Mouse (Mus musculus) G1E (cell line): ENCODE results near the gene Wdr41.

Experiments
- CTCF ChIP-seq: IDR thresholded peaks from 2 replicates; pipeline ENCODE4 v1.5.1; 2012; ENCODE audit warnings: low read depth, low read length, inconsistent platforms, mixed read lengths
- GATA1 ChIP-seq: IDR thresholded peaks from 2 replicates; pipeline ENCODE4 v1.6.1; 2012; ENCODE audit warnings: borderline replicate concordance, low read length, inconsistent platforms, mixed read lengths
- GATA2 ChIP-seq: IDR thresholded peaks from 2 replicates; pipeline ENCODE4 v1.6.1; 2012; ENCODE audit warnings: low read depth, low read length, inconsistent platforms, borderline replicate concordance
- POLR2AphosphoS5 ChIP-seq: IDR thresholded peaks from 2 replicates; pipeline ENCODE4 v1.6.1; 2012; ENCODE audit warnings: low read depth, low read length, inconsistent platforms; ENCODE audit not compliant: insufficient replicate concordance
- TAL1 ChIP-seq: conservative IDR thresholded peaks from 2 replicates; pipeline ENCODE4 v1.6.1; 2012; ENCODE audit warnings: low read depth, low read length, inconsistent platforms, mixed read lengths

- TF ChIP-seq CTCF (no peak), GATA1 (no peak), TAL1 (no peak), POLR2AphosphoS5 (no peak), GATA2 (no peak)
Observed at GRCm38 (mm10) chr13:94955941-94956340, 20.2 kb upstream of the Wdr41 start.
